Mouse (Mus musculus) embryonic fibroblast, embryonic 13.5 days (primary cell): ENCODE data around the gene Gatb.

ENCODE experiments used
- CTCF ChIP-seq: IDR thresholded peaks from 2 replicates; pipeline ENCODE4 v1.5.1; 2011; ENCODE audit warnings: mild to moderate bottlenecking, control low read depth, low read length, moderate library complexity, borderline replicate concordance; ENCODE audit not compliant: insufficient read depth
- POLR2A ChIP-seq: IDR thresholded peaks from 2 replicates; pipeline ENCODE4 v1.6.1; 2011; ENCODE audit warnings: low read depth, mild to moderate bottlenecking, control low read depth, low read length, moderate library complexity

DNA sequence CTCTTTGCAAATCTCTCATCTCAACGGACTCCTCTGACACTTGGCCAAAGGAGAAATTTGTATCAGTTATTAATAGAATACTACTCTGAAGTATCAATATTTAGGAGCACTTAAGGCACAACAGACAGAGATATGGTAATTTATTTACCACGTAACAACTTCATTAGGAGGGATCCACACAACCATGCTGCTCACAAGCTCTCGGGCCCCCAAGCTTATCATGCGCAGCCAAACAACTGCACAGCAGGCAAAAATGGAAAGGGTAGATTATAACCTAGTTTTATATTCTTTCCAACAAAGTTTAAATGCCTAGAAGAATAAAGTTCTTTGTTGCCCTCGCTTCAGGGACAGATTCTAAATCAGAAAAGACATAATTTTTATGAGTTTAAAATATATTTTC, 106.0 kb downstream of the Gatb start:
- TF ChIP-seq CTCF (no peak), POLR2A (no peak)
